Mouse (Mus musculus) midbrain, postnatal 0 days (tissue): ENCODE measurements at regions not wholly inside any gene's neighbourhood (a gene's known extent, or its start where the extent isn't known, plus 50 kb on each side); places are given as distances from the start of the nearest gene placed in this dataset.
A peak's percentile ranks its signal among the peaks of the same experiment; 100 is the strongest.

Source experiments
- ATAC-seq: fragments of 200-750 bp; cut with Nextera tagmentation; 2 replicates; pipeline ENCODE4 v1.8.0; 2017; ENCODE audit warnings: moderate number of reproducible peaks, mild to moderate bottlenecking, moderate TSS enrichment, moderate library complexity; ENCODE audit not compliant: low FRiP score
- DNase-seq: peaks from one replicate; pipeline ENCODE4 v3.0.0-alpha.2; 2015; ENCODE audit warnings: low spot score
- H3K27ac ChIP-seq: fragments of 300-500 bp; sonication (generic); 2 replicates; pipeline ENCODE4 v1.5.1; 2014; ENCODE audit warnings: low read depth, mild to moderate bottlenecking, low read length, mixed read lengths
- H3K27me3 ChIP-seq: fragments of 300-500 bp; sonication (generic); 2 replicates; pipeline ENCODE4 v1.6.1; 2014; ENCODE audit warnings: low read length, control low read depth, mixed read lengths; ENCODE audit not compliant: insufficient read depth
- H3K36me3 ChIP-seq: fragments of 300-500 bp; sonication (generic); 2 replicates; pipeline ENCODE4 v1.6.1; 2014; ENCODE audit warnings: low read length, control low read depth, mixed read lengths; ENCODE audit not compliant: insufficient read depth
- H3K4me1 ChIP-seq: fragments of 300-500 bp; sonication (generic); 2 replicates; pipeline ENCODE4 v1.6.1; 2014; ENCODE audit warnings: mild to moderate bottlenecking, control low read depth, antibody characterized with exemption, low read length, mixed read lengths; ENCODE audit not compliant: insufficient read depth
- H3K4me2 ChIP-seq: fragments of 300-500 bp; sonication (generic); 2 replicates; pipeline ENCODE4 v1.6.1; 2014; ENCODE audit warnings: low read depth, mild to moderate bottlenecking, low read length, mixed read lengths; ENCODE audit not compliant: poor library complexity, severe bottlenecking
- H3K4me3 ChIP-seq: fragments of 300-500 bp; sonication (generic); 2 replicates; pipeline ENCODE4 v1.5.1; 2014; ENCODE audit warnings: low read depth, mild to moderate bottlenecking, low read length, moderate library complexity
- H3K9ac ChIP-seq: fragments of 300-500 bp; sonication (generic); replicated peaks from 2 replicates; pipeline ENCODE4 v1.6.1; 2014; ENCODE audit warnings: mild to moderate bottlenecking, low read length, moderate library complexity, mixed read lengths; ENCODE audit not compliant: poor library complexity, severe bottlenecking
- H3K9me3 ChIP-seq: fragments of 300-500 bp; sonication (generic); 2 replicates; pipeline ENCODE4 v1.6.1; 2016; ENCODE audit warnings: low read length, control low read depth
- CTCF ChIP-seq: IDR thresholded peaks from 2 replicates; pipeline ENCODE4 v1.5.1; 2016; ENCODE audit warnings: antibody characterized with exemption, mild to moderate bottlenecking
- WGBS: fragments of 180-500 bp; shearing (Covaris S2); extraction: QIAGEN DNeasy Blood & Tissue Kit; methylation state at CpG from one replicate; pipeline ENCODE4 v1.1.7; 2014; 5-methylcytosine and 5-hydroxymethylcytosine counted together

GRCm38 (mm10) chr1:94904982-94905507 is 408.4 kb upstream of the Fam174a start:
- Histone ChIP-seq H3K36me3 (no peaks in the 10 kb centered on the region), H3K27ac (no peak overlapping the region), H3K4me2 (no peak overlapping the region), H3K27me3 (no peaks in the 10 kb centered on the region), H3K9me3 (no peaks in the 10 kb centered on the region), H3K4me3 (no peak overlapping the region), H3K4me1 (no peaks in the 10 kb centered on the region), H3K9ac (no peak overlapping the region)
- ATAC-seq: no peak
- DNase-seq: no peak
- TF ChIP-seq CTCF: no peak
- 90% methylated on average over 3 of the region's 3 CpGs for WGBS

- H3K36me3 ChIP-seq: no peaks in the 10 kb centered on the region
- no peak overlapping the region for H3K27ac ChIP-seq
- no peak for DNase-seq
- H3K9ac ChIP-seq: no peak overlapping the region
- 0 out of 2 replicates have a peak, but pooled peaks have one; percentile 27 for ATAC-seq
- no peaks in the 10 kb centered on the region for H3K4me1 ChIP-seq
- TF ChIP-seq CTCF: no peak
- H3K4me2 ChIP-seq: no peak overlapping the region
- no peaks in the 10 kb centered on the region for H3K9me3 ChIP-seq
- H3K4me3 ChIP-seq: no peak overlapping the region
- no peaks in the 10 kb centered on the region for H3K27me3 ChIP-seq
These were observed 402.6 kb upstream of the Fam174a start for GRCm38 (mm10) chr1:94910839-94911238.
